27 mouse cellular contexts compared by ENCODE assay signal in genomic region chr5:5018959-5019358, GRCm38 (mm10).
"Had no signal": no experiment of that assay in that cellular context is flagged by ENCODE, and none has a peak within 500 bp of the region (broad histone marks: within the 10 kb centered on the region; RNA-seq: fewer than 3 reads in every experiment).

No protein-coding gene starts in this region.

- H3K9ac ChIP-seq: heart, embryonic 13.5 days; heart, embryonic 15.5 days; hindbrain, embryonic 13.5 days; hindbrain, embryonic 15.5 days; kidney, embryonic 15.5 days; limb, embryonic 13.5 days; limb, embryonic 15.5 days; liver, embryonic 12.5 days; liver, embryonic 14.5 days had no signal

- ATAC-seq: hindbrain, postnatal 0 days; intestine, embryonic 16.5 days; liver, embryonic 12.5 days had no signal

- H3K9me3 ChIP-seq: heart, embryonic 13.5 days; heart, embryonic 15.5 days; hindbrain, embryonic 13.5 days; hindbrain, embryonic 15.5 days; kidney, embryonic 15.5 days; limb, embryonic 15.5 days; liver, embryonic 12.5 days had no signal

- H3K4me2 ChIP-seq: heart, embryonic 11.5 days; heart, embryonic 13.5 days; heart, embryonic 15.5 days; hindbrain, embryonic 13.5 days; hindbrain, embryonic 15.5 days; kidney, embryonic 15.5 days; limb, embryonic 13.5 days; limb, embryonic 15.5 days; liver, embryonic 12.5 days had no signal

- H3K27me3 ChIP-seq: heart, embryonic 13.5 days; heart, embryonic 15.5 days; hindbrain, embryonic 13.5 days; hindbrain, embryonic 15.5 days; kidney, embryonic 15.5 days; limb, embryonic 13.5 days; limb, embryonic 15.5 days; liver, embryonic 12.5 days had no signal

- H3K36me3 ChIP-seq: heart, embryonic 13.5 days; heart, embryonic 15.5 days; hindbrain, embryonic 13.5 days; hindbrain, embryonic 15.5 days; kidney, embryonic 15.5 days; limb, embryonic 13.5 days; limb, embryonic 15.5 days; liver, embryonic 12.5 days had no signal

- H3K27ac ChIP-seq: heart, adult 2 months; heart, embryonic 13.5 days; heart, embryonic 15.5 days; hindbrain, embryonic 13.5 days; hindbrain, embryonic 15.5 days; hindbrain, postnatal 0 days; kidney, embryonic 15.5 days; kidney, postnatal 0 days; limb, embryonic 13.5 days; limb, embryonic 15.5 days; liver, embryonic 12.5 days; liver, embryonic 14.5 days had no signal

- DNase-seq: gastrocnemius, postnatal 14 days; gastrocnemius, postnatal 36 days; heart, adult 11 months; heart, adult 2 months; heart, postnatal 14 days; heart, postnatal 36 days; kidney, adult 11 months; kidney, adult 2 months; kidney, adult 9 months; kidney, postnatal 14 days; kidney, postnatal 36 days; layer of hippocampus, adult 9-11 months; layer of hippocampus, postnatal 36 days; left cerebral cortex, postnatal 4 days had no signal

- H3K4me3 ChIP-seq: heart, adult 2 months; heart, embryonic 13.5 days; heart, embryonic 15.5 days; hindbrain, embryonic 13.5 days; hindbrain, embryonic 15.5 days; kidney, embryonic 15.5 days; limb, embryonic 13.5 days; limb, embryonic 15.5 days; liver, embryonic 12.5 days had no signal

- H3K4me1 ChIP-seq: heart, embryonic 13.5 days; heart, embryonic 15.5 days; hindbrain, embryonic 15.5 days; kidney, embryonic 15.5 days; limb, embryonic 13.5 days; limb, embryonic 15.5 days; liver, embryonic 12.5 days had no signal
